Mouse (Mus musculus): Measurements from ENCODE around the gene Esam. TPM values are rescaled to one million over a fixed set of nuclear protein-coding genes. Genes with fewer than 3 reads are reported as not detected.

Esam gene
- polyA plus RNA-seq, 1 experiment from 2014 or later: 27.0 TPM

GRCm38 (mm10) chr9:37569231-37569835, 41.5 kb downstream of the Esam start:
- H3K27ac ChIP-seq: no peak overlapping the region
- H3K9me3 ChIP-seq: no peaks in the 10 kb centered on the region
- no peaks in the 10 kb centered on the region for H3K36me3 ChIP-seq (replicated peaks)
- no peak overlapping the region for H3K4me3 ChIP-seq
- DNase-seq (ENCODE audit: extremely low spot score, low spot score): no peak
- H3K4me1 ChIP-seq: peaks cover 18% of the 10 kb centered on the region
- 0 out of 2 replicates have a peak, but pooled peaks cover 11% of the 10 kb centered on the region for H3K27me3 ChIP-seq (ENCODE audit: poor library complexity, severe bottlenecking)
- WGBS: 92% methylated on average over 2 of the region's 2 CpGs

DNA sequence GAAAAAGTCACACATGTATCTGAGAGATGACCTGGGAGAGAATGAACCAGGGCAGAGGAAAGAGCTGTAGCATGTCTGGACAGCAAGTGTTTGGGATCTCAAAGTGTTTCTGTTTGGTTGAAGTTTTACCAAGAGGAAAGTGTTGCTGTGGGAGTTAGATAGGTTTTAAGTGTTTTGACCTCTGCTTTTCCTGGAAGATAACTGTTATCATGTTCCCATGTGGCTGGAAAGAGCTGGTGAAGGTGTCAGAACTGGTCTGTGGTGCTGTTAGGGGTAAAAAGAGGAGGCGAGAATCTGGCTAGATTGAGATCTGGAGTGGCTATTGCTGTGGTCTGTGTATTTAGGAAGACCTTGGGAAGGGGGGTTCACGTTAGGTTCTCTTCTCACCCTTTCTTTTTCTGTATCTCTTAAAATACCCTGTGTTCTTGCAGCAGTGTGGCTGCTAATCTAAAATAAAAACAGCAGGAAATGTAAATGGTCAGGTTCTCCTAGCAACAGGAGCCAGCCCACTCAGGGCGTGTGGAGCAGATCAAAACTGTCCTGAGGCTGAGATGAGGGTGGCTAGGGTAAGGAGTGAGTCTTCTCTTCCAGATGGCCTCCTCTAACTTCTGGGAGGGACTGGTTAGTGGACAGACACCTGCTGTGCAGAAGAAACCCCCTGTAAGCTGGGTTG, 44.5 kb downstream of the Esam start:
- no peak overlapping the region for H3K27ac ChIP-seq

GRCm38 (mm10) chr9:37576436-37576930, 48.6 kb downstream of the Esam start:
- no peak overlapping the region for H3K4me3 ChIP-seq
- no peak for DNase-seq (ENCODE audit: extremely low spot score, low spot score)

More for the DNA sequence above, 44.5 kb downstream of the Esam start:
- Histone ChIP-seq H3K4me3 (no peak overlapping the region), H3K4me1 (peaks cover 24% of the 10 kb centered on the region), H3K9me3 (no peaks in the 10 kb centered on the region), H3K27me3 (ENCODE audit: poor library complexity, severe bottlenecking) (0 out of 2 replicates have a peak, but pooled peaks cover 2% of the 10 kb centered on the region), H3K36me3 (replicated peaks) (no peaks in the 10 kb centered on the region)
- DNase-seq (ENCODE audit: extremely low spot score, low spot score): no peak
- 73% methylated on average over 3 of the region's 3 CpGs for WGBS

DNA sequence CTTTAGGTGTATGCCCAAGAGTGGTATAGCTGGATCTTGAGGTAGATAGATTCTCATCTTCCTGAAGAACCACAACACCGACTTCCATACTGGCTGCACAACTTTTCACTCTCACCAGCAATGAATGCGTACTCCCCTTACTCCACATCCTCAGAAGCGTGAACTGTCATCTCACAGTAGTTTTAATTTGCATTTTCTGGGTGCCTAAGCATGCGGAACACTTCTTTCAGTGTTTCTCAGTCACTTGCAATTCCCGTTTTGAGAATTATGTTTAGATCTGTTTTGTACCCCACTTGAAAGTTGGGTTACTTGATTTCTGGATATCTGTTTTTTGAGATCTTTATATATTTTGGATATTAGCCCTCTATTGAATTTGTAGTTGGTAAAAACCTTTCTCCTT, 55.7 kb downstream of the Esam start:
- no peak overlapping the region for H3K27ac ChIP-seq
- 81% methylated on average over 5 of the region's 5 CpGs for WGBS
- H3K9me3 ChIP-seq: no peaks in the 10 kb centered on the region
- H3K36me3 ChIP-seq (replicated peaks): no peaks in the 10 kb centered on the region
- H3K4me1 ChIP-seq: no peaks in the 10 kb centered on the region
- H3K4me3 ChIP-seq: no peak overlapping the region
- no peaks in the 10 kb centered on the region for H3K27me3 ChIP-seq (ENCODE audit: poor library complexity, severe bottlenecking)
- DNase-seq (ENCODE audit: extremely low spot score, low spot score): no peak

More at GRCm38 (mm10) chr9:37576436-37576930, 48.6 kb downstream of the Esam start:
- no peaks in the 10 kb centered on the region for H3K36me3 ChIP-seq (replicated peaks)
- 35% methylated on average over 14 of the region's 14 CpGs for WGBS
- peaks cover 11% of the 10 kb centered on the region for H3K4me1 ChIP-seq
- H3K27ac ChIP-seq: no peak overlapping the region
- H3K9me3 ChIP-seq: no peaks in the 10 kb centered on the region
- no peaks in the 10 kb centered on the region for H3K27me3 ChIP-seq (ENCODE audit: poor library complexity, severe bottlenecking)

DNA sequence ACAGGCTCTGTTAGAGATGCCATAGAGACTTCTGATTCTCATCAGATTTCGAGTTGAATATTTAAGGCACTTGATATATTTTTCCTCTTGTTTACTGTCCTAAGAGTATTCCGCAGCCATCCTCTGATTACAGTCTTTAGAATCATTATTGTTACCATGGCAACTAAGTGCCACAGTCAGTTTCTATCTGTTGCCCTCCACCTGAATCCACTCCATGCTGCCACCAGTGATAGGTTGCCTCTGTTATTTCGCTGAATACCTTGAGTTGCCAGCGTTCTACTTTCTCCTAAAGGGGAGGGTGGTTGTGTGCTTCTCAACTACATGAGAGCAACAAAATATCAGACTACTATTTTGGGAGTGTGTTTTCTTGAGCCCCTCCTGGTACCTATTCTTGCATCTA, 58.8 kb downstream of the Esam start:
- 81% methylated on average over 4 of the region's 4 CpGs for whole genome bisulfite sequencing
- no peak overlapping the region for H3K4me3 ChIP-seq
- no peaks in the 10 kb centered on the region for H3K4me1 ChIP-seq
- no peak overlapping the region for H3K27ac ChIP-seq
- H3K36me3 ChIP-seq (replicated peaks): no peaks in the 10 kb centered on the region
- H3K9me3 ChIP-seq: no peaks in the 10 kb centered on the region
- no peak for DNase-seq (ENCODE audit: extremely low spot score, low spot score)
- no peaks in the 10 kb centered on the region for H3K27me3 ChIP-seq (ENCODE audit: poor library complexity, severe bottlenecking)

Other genes with a start within 250 kb of the Esam start
- gene Ccdc15, start 179.6 kb upstream of the Esam start, polyA plus RNA-seq (2016; fragmentation: Nextera tagmentation; extraction: Ambion mirVana): 12.6 and 13.4 TPM in 2 replicates
- 0.07 TPM in 1 of 2 replicates, not detected in the other for gene Hepacam, start 160.7 kb upstream of the Esam start, polyA plus RNA-seq (2016; fragmentation: Nextera tagmentation; extraction: Ambion mirVana)
- gene Robo4, start 126.2 kb upstream of the Esam start, polyA plus RNA-seq (2016; fragmentation: Nextera tagmentation; extraction: Ambion mirVana): 4.8 and 6.8 TPM in 2 replicates
- gene Robo3, start 94.8 kb upstream of the Esam start, polyA plus RNA-seq (2016; fragmentation: Nextera tagmentation; extraction: Ambion mirVana): 3.9 and 5.5 TPM in 2 replicates
- 34.4 and 35.4 TPM in 2 replicates for gene Msantd2, start 38.8 kb upstream of the Esam start, polyA plus RNA-seq (2016; fragmentation: Nextera tagmentation; extraction: Ambion mirVana)
- 0.29 and 0.47 TPM in 2 replicates for gene Vsig2, start 11.2 kb downstream of the Esam start, polyA plus RNA-seq (2016; fragmentation: Nextera tagmentation; extraction: Ambion mirVana)
- 1.7 and 1.8 TPM in 2 replicates for gene Nrgn, start 24.8 kb downstream of the Esam start, polyA plus RNA-seq (2016; fragmentation: Nextera tagmentation; extraction: Ambion mirVana)
- 5.6 and 6.5 TPM in 2 replicates for gene Siae, start 27.6 kb downstream of the Esam start, polyA plus RNA-seq (2016; fragmentation: Nextera tagmentation; extraction: Ambion mirVana)
- 14.0 and 16.3 TPM in 2 replicates for gene Spa17, start 85.6 kb downstream of the Esam start, polyA plus RNA-seq (2016; fragmentation: Nextera tagmentation; extraction: Ambion mirVana)
- gene Tbrg1, start 129.2 kb downstream of the Esam start, polyA plus RNA-seq (2016; fragmentation: Nextera tagmentation; extraction: Ambion mirVana): 125 and 129 TPM in 2 replicates
- not detected in 2 replicates for gene Panx3, start 141.2 kb downstream of the Esam start, polyA plus RNA-seq (2016; fragmentation: Nextera tagmentation; extraction: Ambion mirVana)
- gene Olfr160, start 188.2 kb downstream of the Esam start, polyA plus RNA-seq (2016; fragmentation: Nextera tagmentation; extraction: Ambion mirVana): not detected in 2 replicates
- gene Olfr874, start 217.0 kb downstream of the Esam start, polyA plus RNA-seq (2016; fragmentation: Nextera tagmentation; extraction: Ambion mirVana): not detected in 2 replicates
- gene Olfr875, start 243.8 kb downstream of the Esam start, polyA plus RNA-seq (2016; fragmentation: Nextera tagmentation; extraction: Ambion mirVana): not detected in 2 replicates

Measured in forebrain, embryonic 10.5 days (tissue).